Mouse (Mus musculus) heart, postnatal 0 days (tissue): ENCODE results near the gene Gm11549. TPM values are rescaled to one million over a fixed set of nuclear protein-coding genes. Genes with fewer than 3 reads are reported as not detected.

Experiments
- ATAC-seq: fragments of 200-750 bp; cut with Nextera tagmentation; 2 replicates; pipeline ENCODE4 v1.8.0; 2017; ENCODE audit warnings: low read depth, moderate number of reproducible peaks, moderate library complexity; ENCODE audit not compliant: insufficient read depth
- DNase-seq: peaks from one replicate; pipeline ENCODE4 v3.0.0-alpha.2; 2016; ENCODE audit warnings: low spot score
- H3K27ac ChIP-seq: fragments of 300-500 bp; sonication (generic); 2 replicates; pipeline ENCODE4 v1.5.1; 2014; ENCODE audit warnings: low read depth, mild to moderate bottlenecking
- H3K27me3 ChIP-seq: fragments of 300-500 bp; sonication (generic); 2 replicates; pipeline ENCODE4 v1.6.1; 2014; ENCODE audit warnings: low read length, mixed read lengths; ENCODE audit not compliant: control insufficient read depth, insufficient read depth
- H3K36me3 ChIP-seq: fragments of 300-500 bp; sonication (generic); replicated peaks from 2 replicates; pipeline ENCODE4 v1.6.1; 2014; ENCODE audit warnings: low read length, mixed read lengths; ENCODE audit not compliant: control insufficient read depth, insufficient read depth
- H3K4me1 ChIP-seq: fragments of 300-500 bp; sonication (generic); 2 replicates; pipeline ENCODE4 v1.6.1; 2014; ENCODE audit warnings: antibody characterized with exemption; ENCODE audit not compliant: control insufficient read depth, insufficient read depth
- H3K4me2 ChIP-seq: fragments of 300-500 bp; sonication (generic); 2 replicates; pipeline ENCODE4 v1.6.1; 2014; ENCODE audit warnings: low read depth, mild to moderate bottlenecking, low read length, moderate library complexity
- H3K4me3 ChIP-seq: fragments of 300-500 bp; sonication (generic); 2 replicates; pipeline ENCODE4 v1.5.1; 2014; ENCODE audit warnings: low read depth, low read length
- H3K9ac ChIP-seq: fragments of 300-500 bp; sonication (generic); replicated peaks from 2 replicates; pipeline ENCODE4 v1.6.1; 2014; ENCODE audit warnings: low read depth, low read length, mixed read lengths
- H3K9me3 ChIP-seq: fragments of 300-500 bp; sonication (generic); replicated peaks from 2 replicates; pipeline ENCODE4 v1.6.1; 2016; ENCODE audit warnings: low read length; ENCODE audit not compliant: control insufficient read depth
- CTCF ChIP-seq: IDR thresholded peaks from 2 replicates; pipeline ENCODE4 v1.5.1; 2016; ENCODE audit warnings: antibody characterized with exemption, control low read depth, low read depth
- EP300 ChIP-seq: IDR thresholded peaks from 2 replicates; pipeline ENCODE4 v1.6.1; 2016; ENCODE audit warnings: antibody characterized with exemption, low read depth
- WGBS: fragments of 180-500 bp; shearing (Covaris S2); extraction: QIAGEN DNeasy Blood & Tissue Kit; methylation state at CpG from one replicate; pipeline ENCODE4 v1.1.7; 2014; 5-methylcytosine and 5-hydroxymethylcytosine counted together
- polyA plus RNA-seq: library from polyadenylated mRNA; unstranded; fragments of >200 nt; fragmentation: Nextera tagmentation; extraction: Ambion mirVana; gene quantifications from 2 replicates; pipeline ENCODE4 v1.2.1, GENCODE M21; 2015
- total RNA-seq: library from RNA; depleted of rRNA; stranded (reverse); fragments of >200 nt; gene quantifications from 2 replicates; pipeline ENCODE4 v1.2.3, GENCODE M21; 2014; ENCODE audit warnings: low replicate concordance

The Gm11549 gene
- total and polyA plus RNA-seq, 2 experiments from 2014 or later: 0.26 TPM; not detected in 1

DNA sequence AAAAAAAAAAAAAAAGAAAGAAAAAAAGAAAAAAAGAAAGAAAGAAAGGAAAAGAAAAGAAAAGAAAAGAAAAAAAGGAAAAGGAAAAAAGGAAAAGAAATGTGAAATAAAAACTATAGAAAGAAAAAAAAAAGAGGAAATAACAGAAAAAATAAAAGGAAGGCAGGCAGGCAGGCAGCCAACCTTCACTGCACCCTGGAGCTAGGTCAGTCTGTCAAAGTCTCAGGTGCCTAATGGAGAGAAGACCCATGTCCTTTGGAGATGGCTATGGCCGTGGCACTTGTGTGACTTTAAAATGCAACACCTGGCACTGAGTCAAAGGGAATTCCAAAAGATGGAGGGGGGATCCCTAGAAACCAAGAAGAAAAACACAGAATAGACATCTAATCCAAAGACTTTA lies 33.2 kb downstream of the Gm11549 start:
- ATAC-seq: no peak
- no peaks in the 10 kb centered on the region for H3K36me3 ChIP-seq
- H3K27me3 ChIP-seq: no peaks in the 10 kb centered on the region
- no peaks in the 10 kb centered on the region for H3K9me3 ChIP-seq
- 0 out of 2 replicates have a peak, but pooled peaks cover under 1% of the 10 kb centered on the region for H3K4me1 ChIP-seq
- WGBS: 73% methylated on average over 1 of the region's 1 CpGs
- H3K4me2 ChIP-seq: no peak overlapping the region
- DNase-seq: no peak
- H3K9ac ChIP-seq: no peak overlapping the region
- H3K27ac ChIP-seq: no peak overlapping the region
- no peak for TF ChIP-seq CTCF
- TF ChIP-seq EP300: no peak
- no peak overlapping the region for H3K4me3 ChIP-seq

- H3K27ac ChIP-seq: no peak overlapping the region
- DNase-seq (no peak), ATAC-seq (no peak)
- H3K4me2 ChIP-seq: no peak overlapping the region
- no peaks in the 10 kb centered on the region for H3K36me3 ChIP-seq
- H3K27me3 ChIP-seq: no peaks in the 10 kb centered on the region
- H3K9ac ChIP-seq: no peak overlapping the region
- H3K9me3 ChIP-seq: no peaks in the 10 kb centered on the region
- peaks cover 13% of the 10 kb centered on the region; the same call in 1 of the 2 replicates for H3K4me1 ChIP-seq
- 83% methylated on average over 6 of the region's 6 CpGs for WGBS
- no peak overlapping the region for H3K4me3 ChIP-seq
- TF ChIP-seq EP300 (no peak), CTCF (no peak)
These were observed 34.7 kb downstream of the Gm11549 start for GRCm38 (mm10) chr3:36486881-36487280.

GRCm38 (mm10) chr3:36486176-36486575 lies 35.4 kb downstream of the Gm11549 start:
- no peaks in the 10 kb centered on the region for H3K27me3 ChIP-seq
- no peak overlapping the region for H3K4me2 ChIP-seq
- no peak for TF ChIP-seq CTCF
- no peak for TF ChIP-seq EP300
- WGBS: 67% methylated on average over 6 of the region's 6 CpGs
- H3K9me3 ChIP-seq: no peaks in the 10 kb centered on the region
- no peak overlapping the region for H3K27ac ChIP-seq
- H3K4me3 ChIP-seq: no peak overlapping the region
- H3K4me1 ChIP-seq: peaks cover 14% of the 10 kb centered on the region; the same call in 1 of the 2 replicates
- ATAC-seq (no peak), DNase-seq (no peak)
- no peak overlapping the region for H3K9ac ChIP-seq
- no peaks in the 10 kb centered on the region for H3K36me3 ChIP-seq

DNA sequence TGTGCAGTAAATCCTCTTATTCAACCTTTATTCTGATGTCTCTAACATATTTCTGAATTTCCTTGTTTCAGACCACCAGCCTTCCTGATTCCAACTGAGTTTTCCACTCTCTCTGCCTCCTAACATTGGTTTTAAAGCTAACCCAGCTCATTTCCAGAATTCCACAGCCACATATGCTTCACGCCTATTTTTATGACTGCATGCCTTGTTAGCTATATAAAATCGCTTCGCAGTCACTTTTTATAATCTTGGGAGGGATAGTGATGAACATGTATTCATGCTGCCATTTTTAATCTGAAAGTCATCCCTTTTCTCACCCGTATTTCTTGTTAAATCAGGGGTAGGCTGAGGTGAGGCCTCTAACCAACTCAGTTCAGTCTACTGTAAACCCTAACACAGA lies 37.3 kb downstream of the Gm11549 start:
- H3K4me1 ChIP-seq: peaks cover 26% of the 10 kb centered on the region
- TF ChIP-seq EP300 (no peak), CTCF (no peak)
- no peak overlapping the region for H3K4me3 ChIP-seq
- ATAC-seq (no peak), DNase-seq (no peak)
- no peak overlapping the region for H3K9ac ChIP-seq
- H3K27ac ChIP-seq: no peak overlapping the region
- no peaks in the 10 kb centered on the region for H3K9me3 ChIP-seq
- WGBS: 91% methylated on average over 4 of the region's 4 CpGs
- no peak overlapping the region for H3K4me2 ChIP-seq
- H3K36me3 ChIP-seq: no peaks in the 10 kb centered on the region
- H3K27me3 ChIP-seq: no peaks in the 10 kb centered on the region

GRCm38 (mm10) chr3:36482940-36483339 lies 38.7 kb downstream of the Gm11549 start:
- H3K27me3 ChIP-seq: no peaks in the 10 kb centered on the region
- no peaks in the 10 kb centered on the region for H3K36me3 ChIP-seq
- no peaks in the 10 kb centered on the region for H3K9me3 ChIP-seq
- H3K4me2 ChIP-seq: peak overlapping the region; percentile 36; the same call in 1 of the 2 replicates
- ATAC-seq: peak; percentile 37; the same call in 1 of the 2 replicates
- TF ChIP-seq EP300: no peak
- TF ChIP-seq CTCF: no peak
- peaks cover 26% of the 10 kb centered on the region for H3K4me1 ChIP-seq
- no peak overlapping the region for H3K4me3 ChIP-seq
- 23% methylated on average over 9 of the region's 9 CpGs for WGBS
- no peak overlapping the region for H3K9ac ChIP-seq
- no peak for DNase-seq
- H3K27ac ChIP-seq: peak overlapping the region; percentile 97

- H3K4me3 ChIP-seq: 0 out of 2 replicates have a peak overlapping the region, but pooled peaks have one; percentile 9
- peak overlapping the region; percentile 48 for H3K9ac ChIP-seq
- peak; percentile 75 for ATAC-seq
These were observed 39.8 kb downstream of the Gm11549 start for GRCm38 (mm10) chr3:36481776-36482193.

More at GRCm38 (mm10) chr3:36481776-36482193, 39.8 kb downstream of the Gm11549 start:
- Histone ChIP-seq H3K36me3 (no peaks in the 10 kb centered on the region), H3K27me3 (no peaks in the 10 kb centered on the region), H3K9me3 (no peaks in the 10 kb centered on the region), H3K4me2 (peak overlapping the region; percentile 42; the same call in 1 of the 2 replicates), H3K4me1 (peaks cover 31% of the 10 kb centered on the region), H3K27ac (peak overlapping the region; percentile 97)
- 4% methylated on average over 11 of the region's 11 CpGs for WGBS
- TF ChIP-seq EP300: no peak
- no peak for TF ChIP-seq CTCF
- peak; percentile 82 for DNase-seq
